Mouse (Mus musculus) C2C12 (cell line): ENCODE measurements around the gene Nfx1.

Experiments used
- CEBPB ChIP-seq: IDR thresholded peaks from one replicate; pipeline ENCODE4 v1.6.1; 2011; ENCODE audit warnings: low read depth, mild to moderate bottlenecking, control low read depth, moderate library complexity
- CTCF ChIP-seq: IDR thresholded peaks from one replicate; pipeline ENCODE4 v1.5.1; 2011; ENCODE audit not compliant: control insufficient read depth, insufficient read depth, insufficient read length
- MAX ChIP-seq: IDR thresholded peaks from one replicate; pipeline ENCODE4 v1.6.1; 2011; ENCODE audit warnings: mild to moderate bottlenecking, control low read depth
- MYOD1 ChIP-seq: IDR thresholded peaks from one replicate; pipeline ENCODE4 v1.6.1; 2011; ENCODE audit warnings: low read depth; ENCODE audit not compliant: control insufficient read depth, insufficient read length

DNA sequence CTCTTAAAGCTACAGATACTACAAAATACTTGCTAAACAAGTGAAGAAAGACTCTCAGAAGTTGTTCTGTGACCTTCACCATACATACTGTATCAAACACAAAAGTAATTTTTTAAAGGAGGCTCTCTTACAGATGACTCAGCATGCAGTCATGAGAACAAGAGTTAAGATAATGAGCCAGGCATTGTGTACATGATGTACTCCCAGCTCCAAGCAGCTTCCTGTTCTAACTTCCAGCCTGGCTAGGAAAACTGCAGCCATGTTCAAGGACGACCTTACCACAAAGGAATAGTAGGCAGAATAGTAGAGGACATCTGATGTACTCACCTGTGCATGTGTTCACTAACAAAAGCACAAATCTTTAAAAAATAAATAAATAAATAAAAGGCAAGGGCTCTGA lies 29.6 kb downstream of the Nfx1 start:
- TF ChIP-seq CTCF (no peak), MYOD1 (no peak), MAX (no peak), CEBPB (no peak)
